Mouse (Mus musculus) forelimb bud, embryonic 11.5 days (tissue): ENCODE measurements around the gene Vmn1r148.
"Not testable (repeated sequence)": the region's sequence is repeated elsewhere in the genome, so short reads cannot be mapped to it uniquely, and the experiment has no call there.

Experiments
- DNase-seq: peaks from one replicate; pipeline ENCODE4 v3.0.0-alpha.2; 2012; ENCODE audit warnings: low read depth, low spot score

Gene Vmn1r148

GRCm38 (mm10) chr7:22413283-22413682, at the start of gene Vmn1r148:
Vmn1r148 (plus strand) TSS chr7:22413583.
- not testable (repeated sequence) for DNase-seq

GRCm38 (mm10) chr7:22370939-22371338, 42.4 kb upstream of the Vmn1r148 start, which contains the start of gene Gm8660:
Gm8660 (minus strand) TSS chr7:22371039.
- DNase-seq = not testable (repeated sequence)

- DNase-seq = not testable (repeated sequence)
Measured at GRCm38 (mm10) chr7:22438129-22438528, 24.7 kb downstream of the Vmn1r148 start, which contains the start of gene Vmn1r149. Vmn1r149 (minus strand) TSS chr7:22438229.

GRCm38 (mm10) chr7:22463975-22464374, 50.6 kb downstream of the Vmn1r148 start, which contains the start of gene Gm10665:
Gm10665 (minus strand) TSS chr7:22464075.
- DNase-seq = not testable (repeated sequence)
